Mouse (Mus musculus) E14TG2a.4 (cell line): ENCODE measurements around the gene En2.

Experiments
- CTCF ChIP-seq: conservative IDR thresholded peaks from 2 replicates; pipeline ENCODE4 v1.5.1; 2014; ENCODE audit warnings: low read length
- NANOG ChIP-seq: IDR thresholded peaks from 2 replicates; pipeline ENCODE4 v1.6.1; 2014; ENCODE audit warnings: borderline replicate concordance, low read length, mixed read lengths
- POU5F1 ChIP-seq: IDR thresholded peaks from 2 replicates; pipeline ENCODE4 v1.6.1; 2014; ENCODE audit warnings: low read length, borderline replicate concordance

- TF ChIP-seq CTCF: no peak
- TF ChIP-seq POU5F1: no peak
- TF ChIP-seq NANOG: no peak
These were observed 10.1 kb downstream of the En2 start for GRCm38 (mm10) chr5:28175570-28175919.
